Mouse (Mus musculus) forebrain, embryonic 16.5 days (tissue): ENCODE results near the gene Hsp90ab1. TPM values are rescaled to one million over a fixed set of nuclear protein-coding genes. Genes with fewer than 3 reads are reported as not detected.

Experiments used
- ATAC-seq: fragments of 200-750 bp; cut with Nextera tagmentation; 2 replicates; pipeline ENCODE4 v1.8.0; 2017; ENCODE audit warnings: mild to moderate bottlenecking, moderate library complexity
- H3K27ac ChIP-seq: fragments of 300-500 bp; sonication (generic); 2 replicates; pipeline ENCODE4 v1.5.1; 2014; ENCODE audit warnings: low read length, control low read depth
- H3K27me3 ChIP-seq: fragments of 300-500 bp; sonication (generic); replicated peaks from 2 replicates; pipeline ENCODE4 v1.6.1; 2014; ENCODE audit warnings: low read length; ENCODE audit not compliant: control insufficient read depth, insufficient read depth
- H3K36me3 ChIP-seq: fragments of 300-500 bp; sonication (generic); 2 replicates; pipeline ENCODE4 v1.6.1; 2014; ENCODE audit not compliant: control insufficient read depth, insufficient read depth
- H3K4me1 ChIP-seq: fragments of 300-500 bp; sonication (generic); replicated peaks from 2 replicates; pipeline ENCODE4 v1.6.1; 2014; ENCODE audit warnings: low read length; ENCODE audit not compliant: control insufficient read depth, insufficient read depth
- H3K4me2 ChIP-seq: fragments of 300-500 bp; sonication (generic); 2 replicates; pipeline ENCODE4 v1.6.1; 2014; ENCODE audit warnings: mild to moderate bottlenecking, low read length, control low read depth
- H3K4me3 ChIP-seq: fragments of 300-500 bp; sonication (generic); replicated peaks from 2 replicates; pipeline ENCODE4 v1.5.1; 2014; ENCODE audit warnings: mild to moderate bottlenecking, low read length, control low read depth
- H3K9ac ChIP-seq: fragments of 300-500 bp; sonication (generic); replicated peaks from 2 replicates; pipeline ENCODE4 v1.6.1; 2014; ENCODE audit warnings: low read depth, low read length, control low read depth
- H3K9me3 ChIP-seq: fragments of 300-500 bp; sonication (generic); 2 replicates; pipeline ENCODE4 v1.6.1; 2016; ENCODE audit warnings: low read length; ENCODE audit not compliant: control insufficient read depth
- WGBS: fragments of 180-500 bp; shearing (Covaris S2); extraction: QIAGEN DNeasy Blood & Tissue Kit; methylation state at CpG from one replicate; pipeline ENCODE4 v1.1.7; 2014; 5-methylcytosine and 5-hydroxymethylcytosine counted together
- polyA plus RNA-seq: library from polyadenylated mRNA; unstranded; fragments of >200 nt; fragmentation: Nextera tagmentation; extraction: Ambion mirVana; gene quantifications from 2 replicates; pipeline ENCODE4 v1.2.1, GENCODE M21; 2015

The Hsp90ab1 gene
- polyA plus RNA-seq, 1 experiment from 2014 or later, result 1,528 TPM

- ATAC-seq, result no peak
- WGBS, result 87% methylated on average over 8 of the region's 8 CpGs
- no peak overlapping the region for H3K4me2 ChIP-seq
Observed at GRCm38 (mm10) chr17:45575123-45575897, 2.2 kb upstream of the Hsp90ab1 start.

GRCm38 (mm10) chr17:45574129-45574761 lies 1.2 kb upstream of the Hsp90ab1 start:
- no peaks in the 10 kb centered on the region for H3K9me3 ChIP-seq
- 1% methylated on average over 17 of the region's 17 CpGs for WGBS
- no peaks in the 10 kb centered on the region for H3K27me3 ChIP-seq
- peak overlapping the region; percentile 74 for H3K9ac ChIP-seq
- peak overlapping the region; percentile 77 for H3K4me2 ChIP-seq
- H3K36me3 ChIP-seq, result peaks cover 23% of the 10 kb centered on the region
- H3K4me3 ChIP-seq, result peak overlapping the region; percentile 100
- H3K27ac ChIP-seq, result peak overlapping the region; percentile 98
- peaks cover 22% of the 10 kb centered on the region for H3K4me1 ChIP-seq
- peak; percentile 79 for ATAC-seq

More at GRCm38 (mm10) chr17:45575123-45575897, 2.2 kb upstream of the Hsp90ab1 start:
- no peaks in the 10 kb centered on the region for H3K27me3 ChIP-seq
- peaks cover 22% of the 10 kb centered on the region for H3K4me1 ChIP-seq
- H3K9ac ChIP-seq, result no peak overlapping the region
- no peak overlapping the region for H3K4me3 ChIP-seq
- H3K27ac ChIP-seq, result peak overlapping the region; percentile 98
- peaks cover 12% of the 10 kb centered on the region for H3K36me3 ChIP-seq
- H3K9me3 ChIP-seq, result no peaks in the 10 kb centered on the region

GRCm38 (mm10) chr17:45573780-45574123 lies 681 bp upstream of the Hsp90ab1 start:
- Histone ChIP-seq H3K9me3 (no peaks in the 10 kb centered on the region), H3K4me2 (peak overlapping the region; percentile 77), H3K27ac (peak overlapping the region; percentile 98), H3K9ac (peak overlapping the region; percentile 74), H3K27me3 (no peaks in the 10 kb centered on the region), H3K4me1 (peaks cover 22% of the 10 kb centered on the region), H3K36me3 (peaks cover 28% of the 10 kb centered on the region), H3K4me3 (peak overlapping the region; percentile 100)
- WGBS, result under 1% methylated on average over 18 of the region's 18 CpGs
- peak; percentile 56 for ATAC-seq

GRCm38 (mm10) chr17:45572103-45573086 lies 676 bp downstream of the Hsp90ab1 start:
- WGBS, result under 1% methylated on average over 51 of the region's 57 CpGs
- Histone ChIP-seq H3K9ac (peak overlapping the region; percentile 99), H3K4me2 (peak overlapping the region; percentile 77), H3K4me1 (peaks cover 22% of the 10 kb centered on the region), H3K4me3 (peak overlapping the region; percentile 100), H3K27ac (peak overlapping the region; percentile 98), H3K27me3 (no peaks in the 10 kb centered on the region), H3K36me3 (peaks cover 38% of the 10 kb centered on the region), H3K9me3 (no peaks in the 10 kb centered on the region)
- peak; percentile 42 for ATAC-seq

- no peak overlapping the region for H3K27ac ChIP-seq
- peaks cover 28% of the 10 kb centered on the region for H3K4me1 ChIP-seq
- H3K36me3 ChIP-seq, result peaks cover 49% of the 10 kb centered on the region
- H3K9ac ChIP-seq, result no peak overlapping the region
- H3K9me3 ChIP-seq, result no peaks in the 10 kb centered on the region
- no peak for ATAC-seq
- H3K4me2 ChIP-seq, result no peak overlapping the region
- H3K4me3 ChIP-seq, result no peak overlapping the region
- WGBS, result 85% methylated on average over 4 of the region's 4 CpGs
- H3K27me3 ChIP-seq, result no peaks in the 10 kb centered on the region
Observed at GRCm38 (mm10) chr17:45569999-45570398, 3.1 kb downstream of the Hsp90ab1 start.

- peaks cover 26% of the 10 kb centered on the region for H3K4me1 ChIP-seq
- no peak overlapping the region for H3K9ac ChIP-seq
- no peak overlapping the region for H3K27ac ChIP-seq
- no peak overlapping the region for H3K4me2 ChIP-seq
- no peak for ATAC-seq
- no peak overlapping the region for H3K4me3 ChIP-seq
- no peaks in the 10 kb centered on the region for H3K9me3 ChIP-seq
- WGBS, result 84% methylated on average over 12 of the region's 12 CpGs
- H3K36me3 ChIP-seq, result peaks cover 49% of the 10 kb centered on the region
- H3K27me3 ChIP-seq, result no peaks in the 10 kb centered on the region
Observed at GRCm38 (mm10) chr17:45568990-45569389, 4.1 kb downstream of the Hsp90ab1 start.

- H3K27ac ChIP-seq, result no peak overlapping the region
- ATAC-seq, result no peak
Observed at GRCm38 (mm10) chr17:45567162-45567601, 5.9 kb downstream of the Hsp90ab1 start.

GRCm38 (mm10) chr17:45566360-45567161 lies 6.5 kb downstream of the Hsp90ab1 start:
- H3K27ac ChIP-seq, result no peak overlapping the region
- ATAC-seq, result no peak
- H3K36me3 ChIP-seq, result peaks cover 49% of the 10 kb centered on the region
- H3K4me2 ChIP-seq, result no peak overlapping the region
- H3K4me3 ChIP-seq, result no peak overlapping the region
- no peaks in the 10 kb centered on the region for H3K9me3 ChIP-seq
- H3K4me1 ChIP-seq, result peaks cover 22% of the 10 kb centered on the region
- H3K27me3 ChIP-seq, result no peaks in the 10 kb centered on the region
- 63% methylated on average over 18 of the region's 18 CpGs for WGBS
- H3K9ac ChIP-seq, result no peak overlapping the region

More at GRCm38 (mm10) chr17:45567162-45567601, 5.9 kb downstream of the Hsp90ab1 start:
- Histone ChIP-seq H3K4me1 (peaks cover 26% of the 10 kb centered on the region), H3K9ac (no peak overlapping the region), H3K36me3 (peaks cover 49% of the 10 kb centered on the region), H3K4me3 (no peak overlapping the region), H3K4me2 (no peak overlapping the region), H3K27me3 (no peaks in the 10 kb centered on the region), H3K9me3 (no peaks in the 10 kb centered on the region)
- 22% methylated on average over 4 of the region's 4 CpGs for WGBS
